Mouse (Mus musculus): ENCODE measurements around the gene Ripply3. TPM values are rescaled to one million over a fixed set of nuclear protein-coding genes. Genes with fewer than 3 reads are reported as not detected.

The Ripply3 gene
- polyA plus RNA-seq, 1 experiment, result 0.47 TPM

DNA sequence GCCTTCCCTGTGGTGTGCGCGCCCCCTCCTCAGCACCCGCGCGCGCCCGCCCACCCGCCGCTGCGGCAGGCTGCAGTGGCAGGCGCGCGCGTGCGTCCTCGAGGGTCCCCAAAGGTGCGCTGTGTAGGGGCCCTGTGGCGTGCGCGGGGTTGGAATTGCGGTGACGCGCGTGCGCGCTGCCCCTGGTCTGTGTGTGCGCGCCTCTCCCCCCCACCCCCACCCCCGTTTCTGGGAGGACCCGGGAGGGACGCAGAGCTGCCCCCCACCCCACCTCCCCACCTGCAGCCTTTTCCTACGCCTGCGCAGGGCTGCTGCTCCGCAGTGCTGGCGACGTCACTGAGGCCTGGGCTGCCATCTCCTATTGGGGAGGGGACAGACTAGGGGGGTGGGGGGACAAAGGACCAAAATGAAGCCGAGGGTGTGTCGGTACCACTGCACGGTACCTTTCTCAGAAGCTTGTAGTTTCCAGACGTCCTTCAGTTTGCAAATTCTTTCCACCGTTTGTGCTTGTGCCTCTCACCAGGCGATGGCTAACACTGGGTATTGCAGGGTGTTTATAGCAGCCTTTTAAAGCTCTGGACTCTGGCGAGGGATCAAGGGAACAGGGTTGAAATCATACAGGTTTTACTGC lies 43.2 kb downstream of the Ripply3 start, which contains the start of gene Pigp:
Gene Pigp, minus strand, starts transcription at position 542 of the 631 bp plus-strand sequence.
- Histone ChIP-seq H3K4me3 (ENCODE audit: low read depth, low read length) (peak within 1 kb of the TSS; percentile 90), H3K4me1 (ENCODE audit: control insufficient read depth, insufficient read depth, insufficient read length, low read length) (peaks cover 9% of the 10 kb centered on the region; the same call in 1 of the 2 replicates), H3K27me3 (ENCODE audit: control insufficient read depth, insufficient read depth, low read length) (no peaks in the 10 kb centered on the region), H3K27ac (ENCODE audit: insufficient read depth, low read depth, low read length) (peak within 1 kb of the TSS; percentile 84), H3K36me3 (ENCODE audit: control insufficient read depth, insufficient read depth, low read length) (no peaks in the 10 kb centered on the region)
- under 1% methylated on average over 43 of the region's 43 CpGs for WGBS
- peak; percentile 57; the same call in 1 of the 2 replicates for TF ChIP-seq CTCF (IDR thresholded peaks at IDR 0.05; ENCODE audit: extremely low read depth, insufficient read length, insufficient replicate concordance, low read depth, low read length)
- TF ChIP-seq POLR2A (IDR thresholded peaks at IDR 0.05; ENCODE audit: low read depth, low read length), result no peak

DNA sequence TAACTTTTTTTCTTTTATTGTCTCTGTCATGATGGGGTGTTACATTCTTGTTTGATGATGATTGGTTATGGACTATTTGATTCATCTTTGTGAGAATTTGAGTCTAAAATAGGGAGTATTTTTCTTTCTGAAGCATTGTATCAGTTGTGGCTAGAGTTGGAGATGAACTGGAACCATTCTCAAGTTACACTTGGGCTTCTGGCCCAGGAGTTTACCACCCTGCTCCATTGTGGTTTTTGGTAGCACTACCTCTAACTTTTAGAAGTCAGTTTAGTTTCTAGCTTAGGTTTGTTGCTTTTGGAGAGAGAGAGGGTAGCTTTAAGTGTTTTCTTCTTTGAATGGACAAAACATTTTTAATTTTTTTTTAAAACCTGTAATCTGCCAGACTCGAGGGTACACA lies 51.2 kb downstream of the Ripply3 start:
- Histone ChIP-seq H3K27ac (ENCODE audit: insufficient read depth, low read depth, low read length) (no peak overlapping the region), H3K36me3 (ENCODE audit: control insufficient read depth, insufficient read depth, low read length) (no peaks in the 10 kb centered on the region), H3K27me3 (ENCODE audit: control insufficient read depth, insufficient read depth, low read length) (no peaks in the 10 kb centered on the region), H3K4me1 (ENCODE audit: control insufficient read depth, insufficient read depth, insufficient read length, low read length) (peaks cover 2% of the 10 kb centered on the region; the same call in 1 of the 2 replicates), H3K4me3 (ENCODE audit: low read depth, low read length) (no peak overlapping the region)
- 74% methylated on average over 1 of the region's 1 CpGs for WGBS
- no peak for TF ChIP-seq POLR2A (IDR thresholded peaks at IDR 0.05; ENCODE audit: low read depth, low read length)
- TF ChIP-seq CTCF (IDR thresholded peaks at IDR 0.05; ENCODE audit: extremely low read depth, insufficient read length, insufficient replicate concordance, low read depth, low read length), result no peak

DNA sequence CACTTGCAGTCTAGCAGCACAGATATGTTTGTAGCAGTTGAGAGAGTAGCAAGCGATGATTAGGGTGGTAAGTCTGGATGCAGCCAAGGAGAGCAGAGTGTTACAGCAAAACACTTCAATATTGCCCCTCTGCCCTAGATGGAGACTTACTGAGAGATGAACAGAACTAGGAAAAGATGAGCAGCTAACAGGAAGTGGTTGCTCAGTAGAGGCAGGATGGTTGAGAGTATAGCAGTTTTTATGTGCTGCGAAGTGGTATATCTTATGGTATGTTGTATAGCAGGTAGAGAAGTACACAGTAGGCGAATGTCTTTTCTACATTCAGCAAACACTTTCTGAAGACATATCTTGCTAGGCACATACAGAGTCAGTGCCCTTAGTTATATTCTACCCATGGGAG lies 55.1 kb downstream of the Ripply3 start:
- Histone ChIP-seq H3K27me3 (ENCODE audit: control insufficient read depth, insufficient read depth, low read length) (no peaks in the 10 kb centered on the region), H3K4me3 (ENCODE audit: low read depth, low read length) (no peak overlapping the region), H3K36me3 (ENCODE audit: control insufficient read depth, insufficient read depth, low read length) (no peaks in the 10 kb centered on the region), H3K4me1 (ENCODE audit: control insufficient read depth, insufficient read depth, insufficient read length, low read length) (no peaks in the 10 kb centered on the region), H3K27ac (ENCODE audit: insufficient read depth, low read depth, low read length) (no peak overlapping the region)
- WGBS, result 93% methylated on average over 3 of the region's 3 CpGs
- TF ChIP-seq CTCF (IDR thresholded peaks at IDR 0.05; ENCODE audit: extremely low read depth, insufficient read length, insufficient replicate concordance, low read depth, low read length) (no peak), POLR2A (IDR thresholded peaks at IDR 0.05; ENCODE audit: low read depth, low read length) (no peak)

Other genes starting within 250 kb of the Ripply3 start
- gene Sim2, start 243.5 kb upstream of the Ripply3 start, polyA plus RNA-seq (2012; rRNA removed), result 0.03 TPM in 1 of 2 replicates, not detected in the other
- gene Hlcs, start 14.8 kb upstream of the Ripply3 start, polyA plus RNA-seq (2012; rRNA removed), result 2.6 and 3.2 TPM in 2 replicates
- gene Ttc3, start 42.2 kb downstream of the Ripply3 start, polyA plus RNA-seq (2012; rRNA removed), result 6.4 and 7.4 TPM in 2 replicates
- 10.1 and 11.2 TPM in 2 replicates for gene Pigp, start 43.4 kb downstream of the Ripply3 start, polyA plus RNA-seq (2012; rRNA removed)
- 13.6 and 16.6 TPM in 2 replicates for gene Vps26c, start 198.4 kb downstream of the Ripply3 start, polyA plus RNA-seq (2012; rRNA removed)
- 15.9 and 32.1 TPM in 2 replicates for gene Dyrk1a, start 241.6 kb downstream of the Ripply3 start, polyA plus RNA-seq (2012; rRNA removed)